Comparison of ENCODE assay signal across 8 mouse cellular contexts in genomic region chr3:107596559-107596958, GRCm38 (mm10). TPM values are rescaled to one million over a fixed set of nuclear protein-coding genes. Genes with fewer than 3 reads are reported as not detected.
DNase-seq lines count a peak whose midpoint lies in the region; ATAC-seq and TF ChIP-seq lines count a peak whose summit lies in the region.

No protein-coding gene starts in this region.

- H3K4me2 ChIP-seq in embryonic facial prominence, embryonic 14.5 days (ENCODE audit: low read depth, low read length) = peak overlapping the region; percentile 65
- H3K4me2 ChIP-seq in hindbrain, embryonic 11.5 days (replicated peaks; ENCODE audit: low read depth, low read length) = no peak overlapping the region

- H3K9me3 ChIP-seq in embryonic facial prominence, embryonic 14.5 days (ENCODE audit: control insufficient read depth, low read length) = no peaks in the 10 kb centered on the region
- no peaks in the 10 kb centered on the region for H3K9me3 ChIP-seq in hindbrain, embryonic 11.5 days (ENCODE audit: control insufficient read depth, low read length)

- 3% methylated on average over 26 of the region's 26 CpGs for WGBS in lung, adult 2 months
- WGBS in embryonic facial prominence, embryonic 14.5 days = 1% methylated on average over 26 of the region's 26 CpGs
- 0% methylated on average over 26 of the region's 26 CpGs for WGBS in hindbrain, embryonic 11.5 days
- WGBS in olfactory bulb, adult 2 months = under 1% methylated on average over 26 of the region's 26 CpGs

- H3K4me1 ChIP-seq in lung, adult 2 months (ENCODE audit: control insufficient read depth, insufficient read depth, low read length) = peaks cover 4% of the 10 kb centered on the region; the same call in 1 of the 2 replicates
- H3K4me1 ChIP-seq in embryonic facial prominence, embryonic 14.5 days (ENCODE audit: control insufficient read depth, insufficient read depth, low read length) = peaks cover 12% of the 10 kb centered on the region
- H3K4me1 ChIP-seq in hindbrain, embryonic 11.5 days (replicated peaks; ENCODE audit: control insufficient read depth, insufficient read depth, low read length) = peaks cover 7% of the 10 kb centered on the region
- H3K4me1 ChIP-seq in olfactory bulb, adult 2 months (ENCODE audit: control insufficient read depth, insufficient read depth, low read length) = peaks cover 7% of the 10 kb centered on the region

- H3K27me3 ChIP-seq in embryonic facial prominence, embryonic 14.5 days (replicated peaks; ENCODE audit: control insufficient read depth, insufficient read depth, low read length) = peaks cover 74% of the 10 kb centered on the region
- H3K27me3 ChIP-seq in hindbrain, embryonic 11.5 days (ENCODE audit: control insufficient read depth, insufficient read depth, low read length) = peaks cover 74% of the 10 kb centered on the region

- DNase-seq in lung, adult 2 months = peak; percentile 30
- DNase-seq in lung, postnatal 25 days (ENCODE audit: low spot score) = no peak
- DNase-seq in embryonic facial prominence, embryonic 14.5 days (ENCODE audit: low spot score) = no peak
- no peak for DNase-seq in hindbrain, embryonic 11.5 days (ENCODE audit: low spot score)
- DNase-seq in urinary bladder, postnatal 36 days (ENCODE audit: low spot score in 2 of 2) = no peak
- DNase-seq in MN1 (ENCODE audit: low spot score) = no peak
- no peak for DNase-seq in spleen, postnatal 4 days (ENCODE audit: low spot score in 2 of 2)

- no peak for TF ChIP-seq POLR2A in lung, adult 2 months (IDR thresholded peaks at IDR 0.05; ENCODE audit: borderline replicate concordance, extremely low read depth, low read depth, low read length)
- TF ChIP-seq POLR2A in olfactory bulb, adult 2 months (IDR thresholded peaks at IDR 0.05; ENCODE audit: insufficient read depth, low read depth, low read length) = no peak

- no peak overlapping the region for H3K4me3 ChIP-seq in lung, adult 2 months (replicated peaks; ENCODE audit: extremely low read depth, low read depth, low read length)
- peak overlapping the region; percentile 52 for H3K4me3 ChIP-seq in embryonic facial prominence, embryonic 14.5 days (ENCODE audit: low read depth, low read length)
- peak overlapping the region; percentile 1; the same call in 1 of the 2 replicates for H3K4me3 ChIP-seq in hindbrain, embryonic 11.5 days (ENCODE audit: low read depth, low read length)
- peak overlapping the region; percentile 23; the same call in 1 of the 2 replicates for H3K4me3 ChIP-seq in olfactory bulb, adult 2 months (ENCODE audit: insufficient read depth, low read depth, low read length)

- H3K27ac ChIP-seq in embryonic facial prominence, embryonic 14.5 days (replicated peaks; ENCODE audit: low read depth, low read length) = no peak overlapping the region
- H3K27ac ChIP-seq in hindbrain, embryonic 11.5 days (ENCODE audit: low read depth, low read length) = no peak overlapping the region
- H3K27ac ChIP-seq in olfactory bulb, adult 2 months (ENCODE audit: insufficient read depth, low read depth, low read length) = no peak overlapping the region

- peak overlapping the region; percentile 68 for H3K9ac ChIP-seq in embryonic facial prominence, embryonic 14.5 days (ENCODE audit: low read depth, low read length)
- H3K9ac ChIP-seq in hindbrain, embryonic 11.5 days (ENCODE audit: low read depth, low read length) = no peak overlapping the region

- ATAC-seq in embryonic facial prominence, embryonic 14.5 days (ENCODE audit: low read depth) = no peak
- no peak; the same call in 1 of the 2 replicates for ATAC-seq in hindbrain, embryonic 11.5 days (ENCODE audit: low FRiP score)

- H3K36me3 ChIP-seq in embryonic facial prominence, embryonic 14.5 days (ENCODE audit: control insufficient read depth, insufficient read depth, low read length) = no peaks in the 10 kb centered on the region
- H3K36me3 ChIP-seq in hindbrain, embryonic 11.5 days (ENCODE audit: control insufficient read depth, insufficient read depth, low read length) = no peaks in the 10 kb centered on the region

- no peak for TF ChIP-seq CTCF in lung, adult 2 months (IDR thresholded peaks at IDR 0.05; ENCODE audit: insufficient read depth, low read length)
- no peak for TF ChIP-seq CTCF in olfactory bulb, adult 2 months (IDR thresholded peaks at IDR 0.05; ENCODE audit: insufficient read depth, low read depth, low read length)

RNA-seq across cellular contexts. Expression of gene Alx3, which starts 1.7 kb away (rescaled TPM):
- polyA plus RNA-seq in lung, adult 2 months (2012; rRNA removed) = not detected in 2 replicates
- 9.2 and 13.5 TPM in 2 replicates for polyA plus RNA-seq in embryonic facial prominence, embryonic 14.5 days (2014; fragmentation: Nextera tagmentation; extraction: Ambion mirVana)
- polyA plus RNA-seq in hindbrain, embryonic 11.5 days (2014; fragmentation: Nextera tagmentation; extraction: Ambion mirVana) = 0.73 and 1.5 TPM in 2 replicates
- polyA plus RNA-seq in olfactory bulb, adult 2 months (2012; ENCODE audit: insufficient read depth, insufficient read length, low replicate concordance, missing spikeins) = not detected in 2 replicates

RNA-seq across cellular contexts. Expression of gene Gm10961, which starts 34.6 kb away (rescaled TPM):
- polyA plus RNA-seq in lung, adult 2 months (2012; rRNA removed) = not detected in 2 replicates
- not detected in 2 replicates for polyA plus RNA-seq in embryonic facial prominence, embryonic 14.5 days (2014; fragmentation: Nextera tagmentation; extraction: Ambion mirVana)
- polyA plus RNA-seq in hindbrain, embryonic 11.5 days (2014; fragmentation: Nextera tagmentation; extraction: Ambion mirVana) = not detected in 2 replicates
- polyA plus RNA-seq in olfactory bulb, adult 2 months (2012; ENCODE audit: insufficient read depth, insufficient read length, low replicate concordance, missing spikeins) = not detected in 2 replicates

RNA-seq across cellular contexts. Expression of gene Strip1, which starts 34.9 kb away (rescaled TPM):
- 35.3 and 43.6 TPM in 2 replicates for polyA plus RNA-seq in lung, adult 2 months (2012; rRNA removed)
- polyA plus RNA-seq in embryonic facial prominence, embryonic 14.5 days (2014; fragmentation: Nextera tagmentation; extraction: Ambion mirVana) = 53.7 and 59.7 TPM in 2 replicates
- 85.1 and 100 TPM in 2 replicates for polyA plus RNA-seq in hindbrain, embryonic 11.5 days (2014; fragmentation: Nextera tagmentation; extraction: Ambion mirVana)
- not detected in 2 replicates for polyA plus RNA-seq in olfactory bulb, adult 2 months (2012; ENCODE audit: insufficient read depth, insufficient read length, low replicate concordance, missing spikeins)

RNA-seq across cellular contexts. Expression of gene Ubl4b, which starts 41.7 kb away (rescaled TPM):
- polyA plus RNA-seq in lung, adult 2 months (2012; rRNA removed) = not detected in 2 replicates
- polyA plus RNA-seq in embryonic facial prominence, embryonic 14.5 days (2014; fragmentation: Nextera tagmentation; extraction: Ambion mirVana) = not detected in 2 replicates
- not detected in 2 replicates for polyA plus RNA-seq in hindbrain, embryonic 11.5 days (2014; fragmentation: Nextera tagmentation; extraction: Ambion mirVana)
- polyA plus RNA-seq in olfactory bulb, adult 2 months (2012; ENCODE audit: insufficient read depth, insufficient read length, low replicate concordance, missing spikeins) = not detected in 2 replicates

Comparison
In these comparisons a context has a peak if more than half of its experiments do, and no peak if none do; other contexts are left out.
1. RNA of gene Strip1, which starts 34.9 kb away (polyA plus RNA-seq): 85.1 to 100 TPM in hindbrain, embryonic 11.5 days, 53.7 to 59.7 TPM in embryonic facial prominence, embryonic 14.5 days and 35.3 to 43.6 TPM in lung, adult 2 months; not detected in olfactory bulb, adult 2 months; every median in the first group is over 10 times any median in the second.